Mouse (Mus musculus): ENCODE results near the gene Tmc1.
A peak's percentile ranks its signal among the peaks of the same experiment; 100 is the strongest.

Gene Tmc1

DNA sequence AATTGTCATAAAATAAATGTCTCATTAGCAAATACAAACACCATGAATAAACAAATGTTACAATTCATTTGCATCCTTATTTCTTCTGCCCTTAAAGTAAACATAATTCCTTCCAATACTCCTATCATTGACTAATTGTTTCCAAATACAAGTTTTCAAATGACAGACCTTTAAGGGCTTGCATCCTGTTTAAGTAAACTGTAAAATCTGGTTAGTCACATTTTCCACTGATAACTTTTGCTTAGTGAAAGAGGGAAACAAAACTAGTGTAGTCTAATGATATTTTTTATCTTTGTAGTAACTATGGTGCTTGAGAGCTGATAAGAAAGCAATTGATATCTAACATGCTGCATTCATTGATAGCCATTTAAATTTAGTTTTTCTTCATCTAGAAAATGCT lies 154.5 kb downstream of the Tmc1 start:
- no peak for DNase-seq (ENCODE audit: low spot score in 2 of 2)

DNA sequence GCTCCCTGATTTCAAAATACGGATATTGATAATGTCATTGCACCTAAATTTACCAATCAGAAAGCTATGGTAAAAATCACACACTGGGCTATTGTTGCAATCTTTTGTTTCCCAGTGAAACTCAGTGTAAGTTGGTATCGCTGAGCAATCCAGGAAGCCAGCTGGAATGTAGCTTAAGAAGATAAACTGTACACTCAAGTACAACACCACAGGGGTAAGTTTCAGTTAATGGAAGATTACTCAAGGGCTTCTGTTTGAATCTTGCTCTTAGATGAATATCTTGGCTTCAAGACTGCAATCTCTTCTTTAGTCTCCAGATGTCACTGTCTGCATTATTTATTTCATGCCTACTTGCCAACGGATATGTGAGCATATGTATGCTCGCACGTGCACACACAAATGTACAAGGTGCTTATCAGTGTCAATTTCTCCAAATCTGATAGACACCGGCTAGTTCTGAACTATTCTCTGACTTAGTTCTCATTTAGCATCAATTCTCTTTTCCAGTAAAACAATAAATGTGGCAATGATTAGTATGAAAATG lies 156.4 kb downstream of the Tmc1 start:
- DNase-seq (ENCODE audit: low spot score in 2 of 2): no peak

DNA sequence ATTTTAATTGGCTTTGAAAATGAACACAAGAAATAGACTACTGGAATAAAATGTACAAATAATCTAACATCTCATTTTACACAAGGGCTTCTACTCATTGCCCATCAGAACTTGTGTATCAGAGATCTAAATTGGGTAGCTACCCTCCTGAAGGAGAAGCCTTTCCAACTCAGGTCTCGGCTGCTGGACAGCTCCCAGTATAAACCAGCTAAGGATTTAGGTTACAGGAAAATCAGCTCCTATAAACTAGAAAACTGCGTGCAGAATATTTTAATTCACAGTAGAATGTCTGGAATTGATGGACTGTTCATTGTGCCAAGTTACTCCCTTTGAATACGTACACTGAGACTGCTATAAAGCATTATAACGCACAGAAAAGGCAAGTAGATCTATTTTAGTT lies 158.0 kb downstream of the Tmc1 start:
- no peak for DNase-seq (ENCODE audit: low spot score in 2 of 2)

DNA sequence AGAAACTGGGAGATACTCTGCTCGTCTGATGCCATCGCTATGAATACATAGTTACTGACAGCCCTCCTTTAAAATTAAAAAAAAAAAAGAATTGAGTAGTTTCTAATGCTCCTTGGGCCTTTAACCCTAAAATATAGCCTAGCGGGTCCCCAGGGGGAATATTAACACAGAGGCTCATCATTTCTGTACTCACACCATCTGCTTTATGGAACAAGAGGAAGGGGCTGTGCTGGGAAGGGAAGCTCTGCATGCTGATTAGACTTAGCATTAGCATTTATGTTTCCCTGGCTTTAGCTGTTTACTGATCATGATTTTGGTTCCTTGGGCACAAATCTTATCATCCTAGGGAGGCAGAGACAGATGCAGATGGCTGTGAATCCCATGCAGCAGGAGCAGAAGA lies 159.0 kb downstream of the Tmc1 start:
- DNase-seq (ENCODE audit: low spot score in 2 of 2): no peak

DNA sequence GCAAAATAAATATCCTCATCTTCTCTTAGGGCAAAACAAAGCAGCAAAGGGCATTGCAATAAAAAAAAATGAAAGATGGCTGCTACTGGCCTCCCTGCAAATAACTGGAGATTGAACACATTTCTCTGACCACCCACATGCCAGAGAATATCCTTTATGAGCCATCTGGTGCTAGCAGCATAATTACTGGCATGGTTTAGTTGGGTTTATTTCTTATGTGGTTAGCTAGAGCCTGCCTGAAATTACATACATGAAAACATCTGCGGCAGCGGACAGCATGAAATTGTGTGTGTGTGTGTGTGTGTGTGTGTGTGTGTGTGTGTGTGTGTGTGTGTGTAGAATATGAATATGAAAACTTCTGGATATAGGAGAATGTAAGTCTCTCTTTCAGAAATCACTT lies 161.2 kb downstream of the Tmc1 start:
- DNase-seq (ENCODE audit: low spot score in 2 of 2): peak in 1 of 2 experiments; percentile 10

DNA sequence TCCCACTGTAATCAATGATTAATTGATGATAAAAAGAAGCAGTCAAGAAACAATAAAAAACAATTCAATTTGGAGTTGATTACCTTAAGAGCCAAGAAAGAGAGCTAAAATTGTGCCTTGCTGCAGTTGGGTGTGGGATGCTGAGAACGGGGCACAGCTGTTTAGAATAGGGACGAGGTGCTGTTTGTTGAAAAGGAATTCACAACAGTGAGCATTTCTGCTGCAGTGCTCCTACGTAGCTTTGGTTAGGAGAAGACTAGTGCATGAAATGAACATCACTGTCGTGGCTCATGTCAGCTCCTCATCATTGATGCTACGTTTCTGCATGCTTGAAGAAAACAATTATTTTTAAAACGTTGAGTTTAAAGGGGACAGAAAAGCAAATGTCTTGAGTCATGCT lies 166.7 kb downstream of the Tmc1 start:
- DNase-seq (ENCODE audit: low spot score in 2 of 2): no peak

DNA sequence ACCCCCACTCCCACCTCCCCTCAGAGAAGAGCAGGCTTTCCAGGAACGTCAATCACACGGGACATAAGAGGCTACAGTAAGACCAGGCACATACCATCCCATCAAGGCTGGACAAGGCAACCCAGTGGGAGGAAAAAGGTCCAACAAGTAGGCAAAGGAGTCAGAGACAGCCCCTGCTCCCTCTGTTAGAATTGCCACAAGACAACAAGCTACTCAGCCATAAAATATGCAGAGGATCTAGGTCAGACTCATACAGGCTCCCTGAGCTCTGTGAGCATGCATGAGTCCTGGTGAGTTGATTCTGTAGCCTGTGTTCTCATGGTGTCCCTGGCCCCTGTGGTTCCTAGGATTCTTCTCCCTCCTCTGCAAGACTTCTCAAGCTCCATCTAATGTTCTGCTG lies 178.3 kb downstream of the Tmc1 start:
- no peak for DNase-seq (ENCODE audit: low spot score in 2 of 2)

DNA sequence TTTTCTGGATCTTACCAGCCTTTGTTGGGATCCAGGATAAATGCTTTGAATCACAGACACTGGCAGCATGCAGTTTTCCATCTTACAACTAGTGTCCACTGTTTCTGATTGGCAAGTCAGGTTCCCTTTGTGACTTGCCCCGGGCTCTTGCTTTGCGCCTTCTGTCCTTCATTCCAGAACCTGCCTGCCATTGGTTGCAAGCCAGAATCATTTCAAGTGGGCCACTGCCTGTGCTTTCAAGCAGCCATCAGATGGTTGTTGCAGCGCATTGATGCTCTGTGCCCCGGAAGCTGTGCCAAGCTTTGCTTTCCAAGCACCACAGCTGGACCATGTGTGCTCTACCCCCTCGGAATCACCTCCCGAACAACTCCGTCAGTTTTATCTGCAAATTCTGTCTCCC lies 180.1 kb downstream of the Tmc1 start:
- no peak for DNase-seq (ENCODE audit: low spot score in 2 of 2)

DNA sequence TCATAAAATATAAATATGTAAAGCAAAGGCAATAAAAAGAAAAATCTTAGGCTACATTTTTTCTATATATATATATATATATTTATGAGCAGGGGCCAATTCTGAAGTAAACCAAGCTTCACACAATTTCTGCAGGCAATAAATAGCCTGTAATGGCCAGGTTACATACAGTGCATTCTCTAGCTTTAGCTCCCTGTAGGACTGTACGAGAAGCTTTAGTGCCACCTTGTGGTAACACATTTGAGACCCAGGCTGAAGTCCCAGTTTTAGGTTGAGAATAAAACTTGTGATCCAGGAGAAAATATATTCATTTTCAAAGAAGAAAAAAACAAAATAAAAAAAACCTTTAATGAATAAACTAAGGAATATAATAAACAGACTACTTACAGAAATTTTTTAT lies 189.8 kb downstream of the Tmc1 start:
- peak in 1 of 2 experiments; percentile 16 for DNase-seq (ENCODE audit: low spot score in 2 of 2)

DNA sequence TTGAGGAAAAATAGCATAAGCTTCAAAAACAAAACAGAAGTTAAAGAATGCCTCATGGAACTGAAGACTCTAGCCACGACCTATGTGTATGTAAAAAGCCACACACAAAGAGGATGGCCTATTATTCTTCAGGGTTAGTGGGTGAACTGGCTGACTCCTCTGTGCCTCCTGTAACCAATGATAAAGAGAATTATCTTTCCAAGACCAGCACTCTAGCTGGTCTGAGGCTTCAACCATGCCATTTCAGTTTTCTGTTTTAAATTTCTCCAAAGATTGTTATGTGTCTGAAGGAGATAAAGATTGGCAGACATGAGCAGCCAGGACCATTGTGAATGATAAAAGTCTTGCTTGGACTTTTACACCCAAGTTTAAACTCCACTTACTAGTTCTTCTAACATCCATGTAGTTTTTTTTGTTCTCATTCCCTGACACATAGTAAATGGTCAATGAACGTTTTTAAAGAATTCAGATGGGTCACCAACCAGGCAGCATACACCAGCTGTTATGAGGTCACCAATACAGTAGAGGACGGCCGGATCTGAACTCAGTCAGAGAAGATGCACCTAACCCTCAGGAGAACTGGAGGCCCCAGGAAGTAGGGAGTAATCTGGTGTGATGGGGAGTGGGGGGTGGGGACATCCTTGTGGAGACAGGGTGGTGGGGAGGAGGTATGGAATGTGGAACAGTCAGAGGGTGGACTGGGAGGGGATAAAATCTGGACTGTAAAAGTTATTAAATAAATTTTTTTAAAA lies 192.2 kb downstream of the Tmc1 start:
- DNase-seq (ENCODE audit: low spot score in 2 of 2): no peak

DNA sequence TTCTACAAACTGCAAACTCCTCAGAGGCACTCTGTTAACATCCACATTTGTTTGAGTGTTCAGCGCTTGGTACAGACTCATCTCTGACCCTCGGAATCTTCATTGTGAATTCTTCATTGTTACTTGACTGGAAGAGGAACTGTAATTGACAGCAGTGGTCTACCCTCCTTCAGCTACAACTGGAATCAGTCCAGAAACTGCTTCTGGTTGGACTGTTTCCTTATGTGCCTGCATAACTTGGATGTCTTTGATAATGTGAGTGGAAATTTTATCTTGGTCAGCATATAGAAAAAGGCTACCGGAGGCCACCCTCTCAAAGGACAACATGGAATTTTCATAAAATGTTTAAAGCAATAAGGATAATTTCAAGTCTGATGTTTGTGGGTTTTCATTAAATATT lies 192.9 kb downstream of the Tmc1 start:
- DNase-seq (ENCODE audit: low spot score in 2 of 2): no peak

DNA sequence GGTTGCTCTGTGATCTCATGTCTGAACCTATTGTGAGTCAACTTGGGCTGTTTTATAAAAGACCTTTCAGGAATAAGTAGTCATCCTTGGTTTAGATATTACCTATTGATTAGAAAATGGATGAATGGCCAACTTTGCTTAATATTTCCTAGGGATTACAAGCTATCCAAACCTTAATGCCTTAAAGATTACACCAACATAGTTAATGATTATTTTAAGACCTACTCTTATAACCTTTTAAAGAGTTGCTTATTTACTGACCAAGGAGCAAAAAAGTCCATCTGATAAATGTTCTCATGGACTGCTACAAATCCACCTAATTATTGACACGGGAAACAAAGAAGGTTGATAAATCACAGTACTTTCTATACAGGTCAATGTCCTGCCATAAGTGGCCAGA lies 209.4 kb downstream of the Tmc1 start:
- no peak for DNase-seq (ENCODE audit: low spot score in 2 of 2)
